Mouse (Mus musculus) cerebellum, adult 18-20 months (tissue): ENCODE results near the gene Gm4744.
"Not testable (repeated sequence)": the region's sequence is repeated elsewhere in the genome, so short reads cannot be mapped to it uniquely, and the experiment has no call there.

Experiments used
- DNase-seq, 2 experiments: peaks; one replicate each; pipeline ENCODE4 v3.0.0; 2021

Gm4744 gene

GRCm38 (mm10) chr6:40951770-40952169 is at the start of gene Gm4744:
Gm4744 (minus strand) TSS chr6:40951870.
- no peak for DNase-seq

- DNase-seq, result not testable (repeated sequence)
Measured at GRCm38 (mm10) chr6:40999379-40999778, 47.7 kb upstream of the Gm4744 start, which contains the start of gene Gm2663. Gm2663 (minus strand) TSS chr6:40999479.

GRCm38 (mm10) chr6:40964454-40964853 is 12.8 kb upstream of the Gm4744 start, which contains the start of gene 1810009J06Rik:
1810009J06Rik (plus strand) TSS chr6:40964754.
- DNase-seq, result not testable (repeated sequence)

- no peak for DNase-seq
Measured at GRCm38 (mm10) chr6:40953716-40954115, 2.0 kb upstream of the Gm4744 start.

GRCm38 (mm10) chr6:40940457-40940856 is 11.2 kb downstream of the Gm4744 start, which contains the start of gene 1700074P13Rik:
1700074P13Rik (minus strand) TSS chr6:40940557.
- DNase-seq, result no peak

GRCm38 (mm10) chr6:40919954-40920353 is 31.7 kb downstream of the Gm4744 start:
- no peak for DNase-seq

GRCm38 (mm10) chr6:40900287-40900686 is 51.4 kb downstream of the Gm4744 start, which contains the start of gene Prss58:
Prss58 (minus strand) TSS chr6:40900387.
- no peak for DNase-seq
